Mouse (Mus musculus) spleen, adult 2 months (tissue): ENCODE measurements around the gene Iqcn.

Source experiments
- CTCF ChIP-seq: fragments of 200-500 bp; IDR thresholded peaks from 2 replicates; pipeline ENCODE4 v1.5.1; 2011; ENCODE audit warnings: mild to moderate bottlenecking, inconsistent platforms; ENCODE audit not compliant: insufficient read depth, insufficient read length, insufficient replicate concordance; ENCODE audit errors: extremely low read depth
- POLR2A ChIP-seq: fragments of 200-500 bp; IDR thresholded peaks from 2 replicates; pipeline ENCODE4 v1.6.1; 2011; ENCODE audit warnings: low read depth, low read length, inconsistent platforms

GRCm38 (mm10) chr8:70718297-70718696, 15.0 kb downstream of the Iqcn start, which contains the start of gene Gm3336:
- TF ChIP-seq CTCF: peak; percentile 97
- no peak for TF ChIP-seq POLR2A
